Mouse (Mus musculus) bone marrow, adult 2 months (tissue): ENCODE measurements around the gene Nol9.

Source experiments
- CTCF ChIP-seq: fragments of 200-500 bp; IDR thresholded peaks from 2 replicates; pipeline ENCODE4 v1.5.1; 2011; ENCODE audit warnings: low read length, control low read depth; ENCODE audit not compliant: control insufficient read depth, insufficient read depth
- POLR2A ChIP-seq: fragments of 200-500 bp; IDR thresholded peaks from 2 replicates; pipeline ENCODE4 v1.6.1; 2011; ENCODE audit warnings: low read depth, mild to moderate bottlenecking, control low read depth, low read length, borderline replicate concordance; ENCODE audit not compliant: control insufficient read depth

GRCm38 (mm10) chr4:152083611-152084220 lies 44.6 kb downstream of the Nol9 start:
- TF ChIP-seq CTCF (no peak), POLR2A (no peak)
